Mouse (Mus musculus): ENCODE data around the gene Ak8.

The Ak8 gene

DNA sequence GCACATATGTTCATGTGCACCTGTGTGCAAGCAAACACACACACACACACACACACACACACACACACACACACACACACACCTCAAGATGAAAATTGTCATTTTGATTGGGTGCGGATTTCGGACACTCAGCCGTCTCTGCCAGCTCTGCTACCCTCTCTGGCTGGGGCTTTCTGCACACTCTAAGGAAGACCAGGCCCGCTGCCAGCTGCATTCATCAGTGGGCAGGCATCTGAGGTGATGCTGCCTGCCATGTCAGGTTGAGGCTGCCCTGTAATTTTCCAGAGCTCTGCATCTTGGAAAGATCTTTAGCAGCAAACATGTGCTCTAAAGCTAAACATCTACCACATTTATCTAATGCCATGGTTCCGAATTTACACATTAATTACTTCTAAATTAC lies 37.1 kb downstream of the Ak8 start:
- DNase-seq: no peak

DNA sequence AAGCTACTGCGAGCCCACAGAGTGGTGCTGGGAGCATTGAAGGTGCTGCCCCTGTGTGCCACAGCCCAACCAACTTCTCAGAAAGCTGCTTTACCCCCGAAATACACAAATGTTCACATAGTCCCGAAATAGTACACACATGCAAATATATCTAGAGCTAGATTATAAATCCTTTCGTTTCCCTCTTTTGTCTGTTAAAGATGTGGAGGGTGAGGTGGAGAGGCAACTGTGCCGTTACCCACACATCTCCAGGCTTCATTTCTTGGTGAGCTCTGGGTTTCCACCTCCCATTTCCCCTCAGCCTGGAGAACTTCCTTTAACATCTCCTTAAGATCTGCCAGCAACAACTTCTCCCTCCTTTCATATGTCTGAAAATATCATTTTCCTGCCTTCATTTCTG lies 40.2 kb downstream of the Ak8 start:
- DNase-seq: no peak

DNA sequence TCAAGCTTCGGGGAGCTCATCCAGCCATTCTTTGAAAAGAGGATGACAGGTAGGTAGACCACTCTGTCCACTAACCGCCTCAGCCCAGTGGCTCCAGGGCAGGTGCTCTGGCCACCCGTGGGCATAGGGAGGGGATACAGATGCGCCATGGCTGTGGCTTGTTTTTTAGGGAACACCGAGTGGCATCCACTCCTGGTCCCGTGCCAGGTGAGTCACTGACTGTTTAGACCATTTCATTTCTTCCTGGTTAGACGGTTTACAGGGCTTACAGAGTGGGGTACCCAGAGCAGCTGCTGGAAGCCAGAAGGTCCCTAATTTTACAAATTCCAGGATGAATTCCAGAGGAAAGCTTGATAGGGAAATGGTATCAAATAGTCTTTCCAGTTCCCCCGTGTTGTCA lies 42.7 kb downstream of the Ak8 start:
- DNase-seq: no peak

DNA sequence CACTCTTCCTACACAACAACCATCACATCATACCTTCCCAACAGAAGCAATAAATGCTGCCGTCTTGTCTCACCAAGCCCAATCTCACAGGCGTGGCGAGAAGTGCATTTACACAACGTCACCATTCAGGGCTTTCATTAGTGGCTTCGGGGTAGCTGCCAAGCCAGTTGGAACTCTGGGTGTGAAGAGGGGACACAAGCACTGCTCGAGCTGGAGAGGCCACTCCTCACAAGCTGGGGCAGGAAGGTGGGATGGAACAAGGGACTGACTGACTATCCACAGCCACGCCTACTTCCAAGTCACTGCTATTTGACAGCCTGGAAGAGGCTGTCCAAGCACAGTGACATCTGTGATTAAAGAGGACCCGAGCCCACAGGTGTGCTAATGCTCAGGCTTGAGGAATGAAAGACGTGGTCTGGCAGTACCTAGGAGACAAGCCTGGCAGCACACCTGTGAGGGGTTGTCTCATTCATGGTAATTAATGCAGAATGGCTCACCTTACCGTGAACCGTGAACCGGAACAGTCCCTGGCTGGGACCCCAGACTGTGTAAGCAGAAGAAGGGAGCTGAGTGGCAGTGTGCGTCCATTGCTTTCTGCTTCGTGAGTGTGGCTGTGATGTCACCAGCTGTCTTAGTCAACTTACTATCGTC lies 46.8 kb downstream of the Ak8 start:
- DNase-seq: no peak

DNA sequence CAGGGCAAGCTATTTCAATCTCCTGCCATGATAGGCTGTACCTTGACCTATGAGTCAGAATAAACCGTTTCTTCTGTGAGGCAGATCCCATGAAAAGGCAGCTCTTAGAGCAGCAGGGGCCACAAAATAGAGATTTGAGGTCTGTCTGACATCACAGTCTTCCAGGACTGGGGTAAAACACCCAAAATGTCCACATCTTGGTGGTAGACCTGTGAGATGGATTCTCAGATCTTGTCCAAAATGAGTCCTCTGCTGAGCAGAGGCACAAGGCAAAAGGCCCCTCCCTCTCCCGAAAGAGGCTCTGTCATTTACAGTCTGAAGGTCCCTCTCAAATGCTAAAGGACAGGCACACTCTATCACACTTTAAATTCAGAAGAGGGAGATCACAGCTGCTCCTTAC lies 47.7 kb downstream of the Ak8 start:
- DNase-seq: no peak

DNA sequence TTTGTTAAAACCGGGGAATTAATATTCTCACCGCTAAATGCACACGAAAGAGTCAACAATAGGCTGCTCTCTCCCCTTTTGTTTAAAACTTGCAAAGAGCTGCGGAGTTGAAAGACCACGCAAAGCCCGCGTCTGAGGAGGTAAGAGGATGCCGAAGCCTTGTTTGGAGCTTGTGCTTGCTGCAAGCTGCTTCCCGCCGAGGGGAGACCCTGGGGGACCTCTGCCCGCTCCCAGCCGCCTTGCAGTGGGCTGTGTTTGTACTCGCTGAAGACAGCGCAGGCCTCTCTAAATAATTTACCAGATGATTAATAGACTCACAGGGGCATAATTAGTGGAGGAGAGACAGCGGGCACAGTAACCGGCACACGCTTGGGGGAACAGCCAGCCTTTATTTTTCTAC lies 51.2 kb downstream of the Ak8 start:
- no peak for DNase-seq

DNA sequence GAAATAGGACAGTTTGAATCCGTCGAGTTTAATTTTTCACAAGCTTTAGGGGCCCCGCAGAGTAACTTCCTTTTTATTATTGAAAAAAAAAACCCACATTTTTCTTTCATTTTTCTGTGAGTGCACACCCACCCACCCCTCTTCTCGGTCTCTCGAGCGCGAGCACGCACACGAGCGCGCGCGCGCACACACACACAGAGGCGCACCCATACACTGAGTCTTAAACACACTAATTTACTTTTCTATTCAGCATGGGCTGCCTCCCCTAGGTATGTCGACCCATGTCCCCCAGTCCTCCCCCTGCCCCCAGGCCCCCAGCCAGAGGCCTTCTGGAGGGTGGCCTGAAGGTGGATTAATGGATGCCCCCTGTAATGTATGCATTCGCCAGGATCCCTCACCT lies 51.7 kb downstream of the Ak8 start:
- DNase-seq: no peak

DNA sequence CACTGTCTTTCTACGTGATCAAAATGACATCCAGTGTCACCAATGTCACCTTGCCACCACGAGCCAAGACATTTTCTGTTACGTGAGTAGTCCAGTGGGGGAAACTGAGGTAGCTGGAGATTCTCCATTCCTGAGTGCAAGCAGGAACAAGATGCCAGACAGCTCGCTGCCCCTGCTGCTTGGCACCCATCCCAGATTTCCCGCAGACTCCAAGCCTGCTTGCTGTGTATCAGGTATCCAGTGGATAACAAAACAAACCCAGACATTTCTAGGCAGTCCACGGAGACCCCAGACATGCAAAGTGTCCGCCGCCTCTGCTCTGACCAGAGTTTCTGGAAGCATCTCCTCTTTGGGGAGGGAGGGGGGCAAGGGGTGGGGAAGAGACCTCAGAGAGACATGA lies 52.4 kb downstream of the Ak8 start:
- DNase-seq: peak; percentile 10

DNA sequence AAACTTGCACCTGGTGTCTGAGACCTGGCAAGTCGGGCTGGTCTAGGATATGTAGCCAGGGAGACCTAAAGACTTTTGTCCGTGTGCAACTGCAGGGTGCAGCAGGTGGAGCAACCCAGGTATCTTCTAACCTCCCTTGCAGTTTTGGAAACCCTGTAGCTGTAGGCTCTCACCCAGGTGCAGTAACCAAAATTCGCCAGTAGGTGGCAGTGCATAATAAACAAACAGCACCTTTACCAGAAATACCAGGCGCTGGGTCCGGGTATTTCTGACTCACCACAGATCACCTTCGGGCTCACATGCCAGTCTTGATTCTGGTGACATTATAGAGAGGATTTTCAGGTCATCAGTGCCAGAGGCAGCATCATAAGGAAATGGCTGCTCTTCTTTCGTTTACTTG lies 55.5 kb downstream of the Ak8 start:
- peak; percentile 65 for DNase-seq

DNA sequence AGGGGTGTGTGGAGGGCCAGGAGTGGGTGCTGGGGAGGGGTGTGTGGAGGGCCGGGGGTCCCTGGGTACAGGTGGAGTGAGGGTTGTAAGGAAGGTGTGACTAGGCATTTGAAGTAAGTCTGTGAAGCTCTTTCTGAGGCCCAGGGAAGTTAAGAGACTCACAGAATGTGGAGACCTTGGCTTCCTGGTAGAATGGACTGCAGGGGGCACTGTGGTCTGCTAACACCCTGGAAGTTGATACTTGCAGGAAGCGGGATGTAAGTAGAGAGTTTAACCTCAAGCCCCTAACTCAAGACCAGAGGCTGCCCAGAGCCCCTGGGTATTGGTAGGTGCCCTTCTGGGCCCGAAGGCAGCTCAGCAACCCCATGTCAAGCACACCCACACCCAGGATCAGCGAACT lies 56.2 kb downstream of the Ak8 start:
- no peak for DNase-seq

DNA sequence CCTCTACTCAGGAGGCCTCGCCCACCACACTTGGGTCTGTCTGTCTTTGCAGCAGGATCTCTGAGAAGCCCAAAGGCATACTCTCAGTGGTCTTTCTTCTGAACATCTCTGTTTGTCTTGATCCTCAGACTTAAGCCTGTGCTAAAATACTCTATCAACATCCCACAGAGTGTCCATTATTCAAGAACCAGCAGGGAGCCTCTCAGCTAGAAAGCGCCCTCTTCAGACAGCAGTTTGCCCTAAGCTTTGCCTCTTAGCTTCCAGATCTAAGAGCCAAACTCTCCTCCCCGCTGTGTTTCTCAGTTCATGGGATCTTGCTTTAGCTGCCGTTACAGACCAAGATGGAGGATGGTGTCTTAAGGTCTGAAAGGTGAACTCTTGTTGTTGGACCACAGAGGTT lies 59.5 kb downstream of the Ak8 start:
- DNase-seq: no peak

DNA sequence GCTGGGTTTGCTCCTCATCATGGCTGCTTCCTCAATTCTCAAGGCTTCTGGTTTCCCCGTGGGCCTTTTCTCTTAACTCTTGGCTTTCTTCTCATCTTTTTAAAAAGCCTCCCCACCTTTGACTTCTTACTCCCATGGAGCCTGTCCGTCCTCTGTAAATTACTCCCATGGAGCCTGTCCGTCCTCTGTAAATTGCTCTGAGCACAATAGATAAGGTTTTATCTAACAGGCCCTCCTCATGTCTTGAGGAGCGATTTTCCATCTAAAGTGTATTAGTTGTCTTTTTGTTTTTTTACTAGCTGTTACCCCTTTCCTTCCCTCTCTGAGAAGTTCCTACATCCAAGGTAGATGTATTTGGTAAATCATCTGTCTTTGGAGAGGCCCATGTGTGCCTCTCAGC lies 66.6 kb downstream of the Ak8 start:
- no peak for DNase-seq

DNA sequence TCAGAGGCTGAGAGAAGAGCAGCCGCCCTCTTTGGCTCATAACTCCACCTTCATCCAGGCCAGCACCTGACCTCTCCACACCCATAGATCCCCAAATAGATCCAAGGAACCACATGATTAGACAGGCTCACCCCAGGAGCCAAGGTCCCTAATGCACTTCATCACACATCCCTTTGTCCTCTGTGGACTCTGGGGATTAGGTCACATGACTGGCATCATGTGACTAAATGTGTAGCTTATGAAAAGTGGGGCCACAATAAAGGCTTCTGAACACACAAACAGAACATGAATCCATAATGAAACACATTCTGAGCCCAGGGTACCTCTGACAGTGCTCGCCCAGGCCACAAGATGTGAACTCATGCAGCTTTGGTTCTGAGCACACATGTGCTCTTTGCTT lies 67.1 kb downstream of the Ak8 start:
- DNase-seq: no peak

DNA sequence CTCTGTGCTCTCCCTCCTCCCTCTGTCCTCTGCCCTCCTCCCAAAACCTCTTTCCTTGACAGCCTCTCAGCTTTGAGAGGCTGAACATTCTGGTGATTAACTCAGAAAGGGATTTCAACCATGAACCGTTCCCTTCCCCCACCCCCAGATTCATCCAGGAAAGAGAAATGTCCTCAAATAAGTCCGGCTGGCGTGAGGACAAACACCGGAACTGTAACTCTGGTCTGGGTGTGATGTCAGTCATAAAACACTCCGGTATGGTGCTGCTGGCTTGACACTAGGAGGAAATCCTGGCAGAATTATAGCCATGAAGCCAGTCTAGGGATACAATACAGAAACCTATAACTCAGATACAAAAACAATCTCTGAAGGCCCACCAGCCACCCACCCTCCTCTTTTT lies 70.7 kb downstream of the Ak8 start:
- no peak for DNase-seq

DNA sequence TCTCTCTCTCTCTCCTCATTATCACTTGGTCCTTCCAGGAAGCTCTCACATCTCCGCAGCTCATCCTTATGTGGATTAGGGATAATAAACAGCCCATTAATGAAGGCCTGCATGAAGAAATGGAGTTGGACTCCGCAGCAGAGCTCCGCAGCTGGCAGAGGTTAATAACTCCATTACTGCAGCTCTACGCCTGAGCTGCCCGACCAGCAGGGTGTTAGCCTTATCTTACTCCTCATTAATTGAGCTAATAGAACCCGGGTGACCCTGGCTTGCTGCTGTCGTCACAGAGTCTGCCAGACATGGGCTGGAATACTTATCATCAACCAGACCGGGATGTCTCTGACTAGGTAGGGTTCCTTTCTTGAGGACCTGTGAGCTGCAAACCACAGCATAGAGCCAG lies 74.1 kb downstream of the Ak8 start:
- DNase-seq: no peak

DNA sequence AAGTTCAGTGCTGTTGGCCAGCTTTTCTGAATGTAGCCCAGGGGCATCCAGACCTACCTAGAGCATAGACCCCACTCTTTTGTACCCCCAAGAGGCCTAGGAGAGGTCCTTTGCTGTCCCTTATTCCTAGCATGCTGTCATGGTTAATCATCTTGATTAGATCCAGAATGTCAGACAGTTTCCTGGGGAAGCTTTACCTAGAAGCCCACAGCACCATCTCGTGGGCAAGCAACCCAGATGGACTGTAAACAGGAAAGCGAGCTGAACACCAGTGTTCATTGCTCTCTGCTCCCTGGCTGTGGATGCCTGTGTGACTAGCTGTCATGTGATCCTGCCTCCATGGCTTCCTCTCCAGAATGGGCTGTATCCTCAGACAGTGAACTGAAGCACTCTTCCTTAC lies 76.8 kb downstream of the Ak8 start:
- DNase-seq: no peak

DNA sequence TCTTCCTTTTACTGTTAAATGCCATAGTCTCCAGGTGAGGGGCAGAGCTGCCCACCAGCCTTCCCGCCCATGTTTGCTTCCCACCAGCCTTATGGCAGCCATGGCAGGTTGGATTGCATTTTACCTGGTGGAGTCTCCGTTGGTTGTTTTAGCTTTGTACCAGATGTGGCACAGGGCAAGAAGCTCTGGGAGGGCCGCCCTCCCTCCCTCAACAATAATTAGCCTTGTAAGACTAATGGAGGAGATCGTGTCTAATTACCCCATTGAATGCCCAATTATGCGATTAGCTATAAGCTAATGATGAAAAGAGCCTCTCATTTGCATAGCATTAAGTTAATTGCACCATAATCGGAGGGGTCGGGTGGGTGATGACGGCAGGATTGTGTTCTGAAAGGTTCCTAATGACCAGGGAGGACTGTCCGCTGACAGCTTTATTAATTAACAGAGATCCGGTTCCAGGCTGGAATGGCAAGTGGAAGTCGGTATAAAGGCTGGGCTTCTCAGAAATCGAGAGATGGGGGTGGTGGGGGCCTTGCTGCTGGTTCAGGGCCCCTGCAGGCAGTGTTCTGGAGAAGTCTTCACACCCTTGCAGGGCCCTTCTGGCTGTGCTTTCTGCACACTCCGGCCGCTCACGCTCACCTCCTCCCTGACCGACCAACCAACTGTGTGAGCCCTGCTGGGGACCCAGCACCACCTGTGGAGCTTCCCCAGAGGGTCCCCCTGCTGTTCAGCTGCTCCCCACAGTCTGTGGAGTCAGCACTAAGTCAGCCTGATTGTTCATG lies 80.2 kb downstream of the Ak8 start:
- no peak for DNase-seq

DNA sequence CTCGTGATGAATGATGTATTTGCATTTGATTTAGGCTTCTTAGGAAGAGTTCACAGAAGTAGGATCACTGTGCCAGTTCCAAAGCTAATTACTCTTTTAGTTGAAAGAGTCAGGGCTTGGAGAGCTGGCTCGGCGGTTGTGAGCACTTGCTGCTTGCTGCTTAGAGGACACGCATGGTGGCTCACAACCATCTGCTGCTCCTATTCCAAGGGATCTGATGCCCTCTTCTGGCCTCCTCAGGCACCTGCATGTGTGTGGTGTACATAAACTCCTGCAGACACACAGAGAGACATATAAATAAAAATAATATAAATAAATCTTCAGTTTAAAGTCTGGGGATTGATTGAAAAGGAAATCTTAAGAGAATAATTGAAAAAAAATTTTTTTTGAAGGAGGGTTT lies 81.3 kb downstream of the Ak8 start:
- no peak for DNase-seq

DNA sequence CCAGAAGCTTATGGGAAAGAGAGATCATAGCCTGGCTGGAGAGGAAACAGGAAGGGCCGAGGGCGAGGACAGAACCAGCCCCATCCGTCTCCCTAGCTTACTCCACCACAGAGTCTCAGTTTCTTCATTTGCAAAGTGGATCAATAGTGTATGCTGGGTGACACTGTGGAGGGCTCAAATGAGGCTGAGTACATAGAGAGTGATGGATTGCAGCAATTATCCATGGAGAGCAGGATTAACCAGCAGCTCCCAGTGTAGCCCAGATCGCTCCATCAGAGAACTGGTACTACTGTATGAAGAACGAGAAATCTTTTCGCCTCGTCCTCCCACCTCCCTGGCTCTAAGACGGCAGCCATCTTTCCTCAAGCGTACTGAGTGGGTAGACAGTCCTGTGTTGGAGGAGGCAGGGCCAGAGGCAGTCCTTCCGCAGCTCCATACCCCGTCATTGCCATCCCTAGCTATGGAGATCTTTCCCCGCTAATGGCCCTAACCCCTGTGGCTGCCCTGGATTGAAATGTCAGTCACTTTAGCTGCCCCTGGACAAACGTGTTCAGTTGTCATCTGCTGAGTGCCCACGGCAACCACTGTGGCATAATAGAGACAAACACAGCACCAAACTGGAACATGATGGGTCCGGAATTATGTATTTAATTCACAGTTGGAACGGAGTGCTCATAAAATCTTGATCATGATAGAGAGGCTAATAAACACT lies 86.5 kb downstream of the Ak8 start:
- DNase-seq: no peak

DNA sequence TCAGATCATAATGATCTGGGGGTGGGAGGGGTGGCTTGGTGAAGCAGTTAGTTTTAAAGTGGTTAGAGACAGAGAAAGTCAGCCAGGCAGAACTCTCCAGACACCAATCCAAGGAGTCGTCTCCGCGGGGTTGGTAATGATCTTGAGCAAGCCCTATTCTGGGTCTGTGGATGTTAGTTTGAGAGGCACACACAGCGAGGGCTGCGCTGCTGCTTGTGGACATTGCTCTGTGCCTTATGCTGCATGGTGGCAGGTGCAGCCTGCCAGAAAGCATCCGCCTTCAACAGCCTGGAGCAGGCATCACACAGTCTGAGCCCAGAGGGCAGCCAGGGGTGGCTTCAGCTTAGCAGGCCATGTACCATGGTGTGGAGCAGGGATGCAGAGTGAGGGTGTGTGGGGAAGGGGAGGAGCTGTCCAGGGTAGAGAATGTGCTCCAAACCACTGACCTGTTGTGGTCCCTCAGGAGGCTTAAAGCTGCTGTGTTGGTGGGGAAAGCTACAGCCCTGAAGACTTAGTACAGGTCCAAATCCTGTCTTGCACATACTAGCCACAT lies 87.2 kb downstream of the Ak8 start:
- no peak for DNase-seq

DNA sequence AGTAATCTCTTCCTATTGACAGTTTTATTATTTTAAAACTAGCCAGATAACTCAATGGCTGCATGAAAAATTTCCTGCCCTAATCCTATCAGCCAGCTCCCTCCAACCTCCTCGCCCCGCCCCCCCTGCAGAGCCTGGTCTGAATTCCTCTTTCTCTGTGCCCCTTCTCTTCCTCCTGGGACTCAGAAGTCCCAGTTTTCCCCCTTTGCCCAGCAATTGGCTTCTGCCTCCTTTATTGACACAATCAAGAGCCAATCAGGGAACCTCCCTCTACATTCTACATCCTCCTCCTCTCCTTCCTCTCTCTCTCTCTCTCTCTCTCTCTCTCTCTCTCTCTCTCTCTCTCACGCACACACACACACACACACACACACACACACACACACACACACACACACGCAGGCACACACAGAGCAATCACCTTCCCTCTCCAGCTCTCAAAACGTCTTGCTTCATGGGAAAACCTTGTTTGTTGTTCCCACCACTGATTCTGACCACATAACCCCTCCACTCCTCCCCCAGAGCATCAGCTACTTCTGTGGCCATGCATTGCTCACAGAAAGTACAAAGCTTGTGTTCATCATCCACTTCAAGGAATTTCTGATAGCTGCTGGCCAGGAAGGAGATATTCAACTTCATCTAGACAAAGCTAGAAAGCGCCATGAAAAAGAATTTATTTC lies 93.1 kb downstream of the Ak8 start:
- DNase-seq: peak; percentile 41

DNA sequence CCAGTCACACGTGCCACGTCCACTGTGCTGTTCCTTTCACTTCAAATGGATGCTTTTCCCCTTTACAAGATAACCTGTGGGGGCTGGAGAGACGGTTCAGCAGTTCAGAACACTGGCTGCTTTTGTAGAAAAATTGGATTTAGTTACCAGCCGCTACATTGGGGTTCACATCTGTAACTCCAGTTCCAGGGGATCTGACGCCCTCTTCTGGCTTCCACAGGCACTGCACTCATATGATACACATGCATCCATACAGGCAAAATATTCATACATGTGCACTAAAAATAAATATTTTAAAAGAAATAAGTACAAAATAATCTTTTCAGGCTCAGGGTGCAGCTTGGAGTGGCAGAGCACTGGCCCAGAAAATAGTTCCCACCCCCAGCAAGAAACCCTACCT lies 94.7 kb downstream of the Ak8 start:
- no peak for DNase-seq

DNA sequence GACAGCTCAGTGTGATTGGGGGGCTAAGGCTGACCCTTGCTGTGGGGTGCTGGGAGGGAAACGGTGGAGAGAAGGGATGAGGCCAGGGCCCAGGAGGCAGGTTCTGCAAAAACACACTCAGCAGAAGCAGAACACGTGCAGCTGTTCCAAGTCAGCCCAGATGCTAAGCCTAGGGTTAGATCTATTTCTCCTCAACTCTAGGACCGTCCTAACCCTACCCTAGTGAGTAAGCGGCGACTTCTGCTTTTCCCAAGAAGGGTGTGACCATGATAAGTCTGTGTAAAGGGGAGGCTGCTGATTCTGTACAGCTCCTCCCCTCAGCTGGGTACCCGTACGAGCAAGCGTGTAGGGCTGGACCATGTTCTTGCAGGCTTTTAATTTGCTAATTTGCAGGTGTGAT lies 96.3 kb downstream of the Ak8 start:
- DNase-seq: no peak
